Mouse (Mus musculus) lung, postnatal 0 days (tissue): ENCODE results near the gene Csf2rb2.

ENCODE experiments used
- CTCF ChIP-seq: IDR thresholded peaks from 2 replicates; pipeline ENCODE4 v1.5.1; 2016; ENCODE audit warnings: antibody characterized with exemption, mild to moderate bottlenecking
- EP300 ChIP-seq: IDR thresholded peaks from 2 replicates; pipeline ENCODE4 v1.6.1; 2016; ENCODE audit warnings: antibody characterized with exemption, mild to moderate bottlenecking, control low read depth

DNA sequence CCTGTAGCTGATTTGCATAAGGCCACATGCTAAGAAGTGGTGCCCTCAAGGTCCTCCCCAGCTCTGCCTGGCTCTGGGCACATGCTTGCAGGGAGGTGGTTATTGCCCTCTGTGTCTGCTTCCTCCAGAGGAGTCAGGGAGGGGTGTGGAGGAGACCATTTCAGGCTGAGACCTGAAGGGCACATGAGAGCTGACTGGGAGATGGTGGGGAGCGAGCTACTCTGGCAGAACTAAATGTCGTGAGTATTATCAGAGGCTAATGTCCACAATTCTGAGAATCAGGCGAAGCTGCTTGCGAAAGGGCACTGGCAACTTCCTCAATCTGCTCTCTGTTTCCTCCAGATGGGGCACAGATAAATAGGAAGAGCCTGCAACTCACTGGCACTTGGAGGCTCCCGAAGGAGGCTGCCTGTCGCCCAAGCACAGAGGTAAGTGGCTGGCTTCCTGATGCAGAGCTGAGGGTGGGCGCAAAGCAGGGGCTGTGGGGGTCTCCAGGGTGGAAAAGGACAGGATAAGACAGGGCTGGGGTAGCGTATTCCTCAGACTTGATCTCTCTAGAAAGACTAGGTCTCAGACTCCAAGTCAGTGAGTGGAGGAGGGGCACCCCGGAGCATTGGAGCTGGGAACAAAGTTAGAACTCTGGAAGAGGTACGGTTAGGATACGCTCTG, 20.3 kb upstream of the Csf2rb2 start, which contains the start of gene Csf2rb:
- TF ChIP-seq CTCF, result no peak
- TF ChIP-seq EP300, result no peak
